Mouse (Mus musculus) small intestine, adult 2 months (tissue): ENCODE data around the gene Tmem258. TPM values are rescaled to one million over a fixed set of nuclear protein-coding genes. Genes with fewer than 3 reads are reported as not detected.

Source experiments
- H3K27ac ChIP-seq: fragments of 200-500 bp; 2 replicates; pipeline ENCODE4 v1.5.1; 2012; ENCODE audit warnings: low read depth, low read length, control low read depth, inconsistent platforms; ENCODE audit not compliant: insufficient read depth
- H3K27me3 ChIP-seq: fragments of 200-500 bp; 2 replicates; pipeline ENCODE4 v1.6.1; 2012; ENCODE audit warnings: mild to moderate bottlenecking, moderate library complexity, low read length, inconsistent platforms; ENCODE audit not compliant: control insufficient read depth, insufficient read depth
- H3K36me3 ChIP-seq: fragments of 200-500 bp; 2 replicates; pipeline ENCODE4 v1.6.1; 2012; ENCODE audit warnings: mild to moderate bottlenecking, low read length, control low read depth, inconsistent platforms; ENCODE audit not compliant: control insufficient read depth, insufficient read depth
- H3K4me1 ChIP-seq: fragments of 200-500 bp; 2 replicates; pipeline ENCODE4 v1.6.1; 2012; ENCODE audit warnings: low read length, inconsistent platforms, mixed read lengths; ENCODE audit not compliant: control insufficient read depth, insufficient read depth, insufficient read length
- H3K4me3 ChIP-seq: fragments of 200-500 bp; 2 replicates; pipeline ENCODE4 v1.5.1; 2012; ENCODE audit warnings: low read depth, mild to moderate bottlenecking, control low read depth, inconsistent platforms, low read length, moderate library complexity
- CTCF ChIP-seq: fragments of 200-500 bp; IDR thresholded peaks from 2 replicates; pipeline ENCODE4 v1.5.1; 2012; ENCODE audit warnings: low read depth, mild to moderate bottlenecking, control low read depth, inconsistent platforms, low read length, moderate library complexity, mixed read lengths; ENCODE audit not compliant: insufficient replicate concordance, insufficient read length; ENCODE audit errors: extremely low read depth
- POLR2A ChIP-seq: fragments of 200-500 bp; IDR thresholded peaks from 2 replicates; pipeline ENCODE4 v1.6.1; 2012; ENCODE audit warnings: low read depth, mild to moderate bottlenecking, control low read depth, inconsistent platforms, low read length, moderate library complexity
- WGBS: fragments of 180-500 bp; shearing (Covaris S2); methylation state at CpG from one replicate; pipeline ENCODE4 v1.1.7; 2018; 5-methylcytosine and 5-hydroxymethylcytosine counted together
- polyA plus RNA-seq: library from polyadenylated mRNA; depleted of rRNA; stranded (reverse); fragments of >200 nt; gene quantifications from 2 replicates; pipeline ENCODE4 v1.2.3, GENCODE M21; 2012

Gene Tmem258
- polyA plus RNA-seq, 1 experiment: 67.1 TPM

GRCm38 (mm10) chr19:10191326-10191725 is 12.5 kb upstream of the Tmem258 start:
- H3K36me3 ChIP-seq: peaks cover 11% of the 10 kb centered on the region
- no peak overlapping the region for H3K4me3 ChIP-seq
- no peaks in the 10 kb centered on the region for H3K27me3 ChIP-seq
- WGBS: 64% methylated on average over 7 of the region's 7 CpGs
- H3K27ac ChIP-seq: no peak overlapping the region
- peaks cover 15% of the 10 kb centered on the region; the same call in 1 of the 2 replicates for H3K4me1 ChIP-seq
- TF ChIP-seq POLR2A: no peak
- no peak for TF ChIP-seq CTCF

GRCm38 (mm10) chr19:10194337-10194736 is 9.5 kb upstream of the Tmem258 start:
- H3K4me3 ChIP-seq: no peak overlapping the region
- WGBS: 88% methylated on average over 11 of the region's 11 CpGs
- TF ChIP-seq CTCF: no peak
- TF ChIP-seq POLR2A: no peak
- H3K27me3 ChIP-seq: no peaks in the 10 kb centered on the region
- H3K4me1 ChIP-seq: peaks cover 3% of the 10 kb centered on the region; the same call in 1 of the 2 replicates
- H3K36me3 ChIP-seq: peaks cover 12% of the 10 kb centered on the region
- no peak overlapping the region for H3K27ac ChIP-seq

- H3K36me3 ChIP-seq: peaks cover 16% of the 10 kb centered on the region
- no peaks in the 10 kb centered on the region for H3K27me3 ChIP-seq
- H3K4me1 ChIP-seq: no peaks in the 10 kb centered on the region
- WGBS: 59% methylated on average over 5 of the region's 5 CpGs
- no peak for TF ChIP-seq CTCF
- TF ChIP-seq POLR2A: no peak
- no peak overlapping the region for H3K27ac ChIP-seq
- H3K4me3 ChIP-seq: no peak overlapping the region
Measured at GRCm38 (mm10) chr19:10195252-10195651, 8.6 kb upstream of the Tmem258 start.

GRCm38 (mm10) chr19:10197130-10197529 is 6.7 kb upstream of the Tmem258 start:
- H3K36me3 ChIP-seq: peaks cover 22% of the 10 kb centered on the region
- no peaks in the 10 kb centered on the region for H3K4me1 ChIP-seq
- 95% methylated on average over 4 of the region's 4 CpGs for WGBS
- TF ChIP-seq CTCF (no peak), POLR2A (no peak)
- H3K27me3 ChIP-seq: no peaks in the 10 kb centered on the region
- no peak overlapping the region for H3K4me3 ChIP-seq
- no peak overlapping the region for H3K27ac ChIP-seq

GRCm38 (mm10) chr19:10198286-10198685 is 5.5 kb upstream of the Tmem258 start:
- no peaks in the 10 kb centered on the region for H3K27me3 ChIP-seq
- 48% methylated on average over 2 of the region's 2 CpGs for WGBS
- no peak overlapping the region for H3K27ac ChIP-seq
- no peaks in the 10 kb centered on the region for H3K4me1 ChIP-seq
- TF ChIP-seq CTCF: no peak
- no peak for TF ChIP-seq POLR2A
- H3K4me3 ChIP-seq: no peak overlapping the region
- H3K36me3 ChIP-seq: peaks cover 21% of the 10 kb centered on the region

- TF ChIP-seq POLR2A: no peak
- peak; percentile 88; the same call in 1 of the 2 replicates for TF ChIP-seq CTCF
- H3K27ac ChIP-seq: no peak overlapping the region
- H3K27me3 ChIP-seq: no peaks in the 10 kb centered on the region
- peaks cover 18% of the 10 kb centered on the region for H3K36me3 ChIP-seq
- H3K4me3 ChIP-seq: no peak overlapping the region
- WGBS: 11% methylated on average over 3 of the region's 3 CpGs
- no peaks in the 10 kb centered on the region for H3K4me1 ChIP-seq
Measured at GRCm38 (mm10) chr19:10198723-10199122, 5.1 kb upstream of the Tmem258 start.

- H3K4me1 ChIP-seq: no peaks in the 10 kb centered on the region
- no peaks in the 10 kb centered on the region for H3K27me3 ChIP-seq
- H3K4me3 ChIP-seq: peak overlapping the region; percentile 81
- H3K36me3 ChIP-seq: peaks cover 29% of the 10 kb centered on the region
- WGBS: under 1% methylated on average over 23 of the region's 23 CpGs
- no peak for TF ChIP-seq CTCF
- TF ChIP-seq POLR2A: no peak
- H3K27ac ChIP-seq: peak overlapping the region; percentile 26
Measured at GRCm38 (mm10) chr19:10203146-10203847, 517 bp upstream of the Tmem258 start.

- H3K4me3 ChIP-seq: no peak overlapping the region
- 1% methylated on average over 5 of the region's 5 CpGs for WGBS
Measured at GRCm38 (mm10) chr19:10204616-10205001, 795 bp downstream of the Tmem258 start.

More at GRCm38 (mm10) chr19:10204616-10205001, 795 bp downstream of the Tmem258 start:
- no peaks in the 10 kb centered on the region for H3K4me1 ChIP-seq
- peaks cover 35% of the 10 kb centered on the region for H3K36me3 ChIP-seq
- H3K27ac ChIP-seq: peak overlapping the region; percentile 69; the same call in 1 of the 2 replicates
- no peaks in the 10 kb centered on the region for H3K27me3 ChIP-seq
- TF ChIP-seq POLR2A (no peak), CTCF (no peak)
